Mouse (Mus musculus) erythroid progenitor cell, adult 5-6 weeks (primary cell): ENCODE data around the gene Alyref. TPM values are rescaled to one million over a fixed set of nuclear protein-coding genes. Genes with fewer than 3 reads are reported as not detected.

ENCODE experiments used
- ATAC-seq: replicated peaks from 2 replicates; pipeline ENCODE4 v1.8.0; 2016; ENCODE audit warnings: moderate number of reproducible peaks, mild to moderate bottlenecking, moderate TSS enrichment, inconsistent platforms; ENCODE audit not compliant: poor library complexity, low FRiP score, severe bottlenecking
- total RNA-seq, 2 experiments: library from RNA; stranded (forward) in 1 of 2; stranded (reverse) in 1 of 2; fragments of 150-400 nt in 1 of 2; fragments of 186-747, 209-891 nt in 1 of 2; gene quantifications; 2 replicates each; pipeline versions ENCODE4 v1.2.3 to v1.2.4; 2015 to 2017; ENCODE audit warnings: low replicate concordance in 2 of 2

Gene Alyref
- total RNA-seq, 2 experiments from 2014 or later: 72.9 to 142 TPM

DNA sequence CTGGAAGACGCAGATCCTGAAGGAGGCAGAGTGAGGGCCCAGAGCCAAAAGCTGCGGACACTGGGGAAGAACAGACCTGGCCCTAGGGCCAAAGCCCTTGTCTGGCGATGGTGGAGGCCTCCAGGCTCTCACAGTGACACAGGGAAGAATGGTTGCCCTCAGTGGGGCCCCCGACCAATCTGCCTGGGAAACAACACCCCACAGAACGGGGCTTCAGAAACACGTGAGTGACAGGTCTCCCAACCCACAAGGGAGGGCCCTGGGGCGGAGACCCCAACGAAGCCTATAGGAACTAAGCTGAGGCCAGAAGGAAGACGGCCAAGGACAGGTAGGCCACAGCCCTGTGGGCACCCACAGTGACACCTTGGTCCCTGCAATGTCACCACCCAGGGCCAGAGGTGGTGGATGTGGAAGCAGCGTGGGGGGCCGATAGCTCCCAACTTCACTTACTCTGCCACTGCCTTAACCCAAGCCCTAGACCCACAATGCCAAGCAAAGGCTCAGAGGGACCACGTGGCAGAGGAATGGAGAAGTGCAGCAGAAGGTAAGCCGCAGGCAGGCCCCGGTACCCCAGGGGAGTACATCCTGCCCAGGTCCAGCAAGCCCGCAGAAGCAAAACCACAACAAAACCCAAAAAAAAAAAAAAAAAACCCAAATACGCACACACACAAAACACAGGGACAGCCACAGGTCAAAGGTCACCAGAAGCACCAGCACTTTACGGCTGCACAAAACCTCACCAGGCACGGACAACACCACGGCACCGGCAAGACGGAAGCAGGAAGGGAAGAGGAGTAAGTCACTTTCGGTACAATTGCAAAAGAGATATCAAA, 29.5 kb upstream of the Alyref start:
- no peak for ATAC-seq

DNA sequence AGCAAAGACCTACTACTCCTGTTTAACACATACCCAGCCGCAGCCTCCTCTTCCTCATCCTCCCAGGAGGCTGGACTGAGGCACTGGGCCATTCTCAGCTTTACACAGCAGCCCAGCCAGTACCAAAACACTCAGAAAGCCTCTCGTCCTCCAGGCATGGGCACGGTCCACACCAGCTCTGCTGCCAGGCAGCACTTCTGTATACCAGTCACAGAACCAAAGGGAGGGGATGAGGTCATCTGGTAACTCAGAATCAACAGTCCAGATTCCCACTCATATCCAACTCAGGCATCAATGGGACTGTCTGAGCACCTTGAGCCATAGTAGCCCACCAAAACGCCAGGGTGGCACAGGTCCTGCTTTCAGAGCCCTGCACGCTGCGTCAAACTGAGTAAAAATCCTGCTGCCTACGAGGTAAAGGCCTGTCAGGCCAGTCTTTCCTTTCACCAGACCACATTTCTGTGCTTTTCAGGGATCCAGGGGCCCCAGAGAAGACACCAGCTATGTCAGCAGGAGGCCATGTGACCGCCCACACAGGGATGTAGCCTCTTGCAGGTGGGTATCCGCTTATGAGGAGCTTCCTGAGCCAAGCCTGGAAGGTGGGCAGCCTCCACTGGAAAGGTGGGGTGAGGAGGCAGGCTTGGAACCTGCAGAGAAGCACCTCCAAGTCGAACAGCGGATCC, 28.8 kb upstream of the Alyref start:
- no peak for ATAC-seq

DNA sequence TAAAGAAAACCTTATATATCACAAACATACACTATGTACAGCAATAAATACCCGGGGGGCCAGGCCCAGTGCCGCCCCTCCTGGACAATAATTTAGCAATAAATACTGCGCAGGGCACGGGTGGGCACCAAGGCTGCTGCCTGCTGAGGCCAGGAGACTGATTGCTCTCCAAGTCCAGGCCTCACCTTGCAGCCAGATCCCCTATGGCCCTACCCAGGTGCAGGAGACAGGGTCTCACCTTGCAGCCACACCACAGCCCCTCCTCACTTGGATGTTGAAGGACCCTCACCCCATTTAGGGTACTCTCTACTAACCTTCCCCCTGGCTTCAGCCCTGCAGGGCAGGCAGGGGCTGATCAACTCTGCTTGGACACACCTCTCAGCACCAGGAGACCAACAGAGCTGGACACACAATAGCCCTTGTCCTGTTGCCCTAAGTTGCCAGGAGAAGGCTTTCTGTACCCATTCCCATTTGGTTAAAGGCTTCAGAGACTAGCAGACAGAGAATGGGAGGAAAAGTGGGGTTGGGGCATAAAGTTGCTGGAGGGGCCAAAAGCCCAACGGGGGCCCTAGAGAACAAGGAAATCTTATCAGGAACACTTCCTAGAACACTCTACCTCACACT, 27.1 kb upstream of the Alyref start, which contains the start of gene Sirt7:
Gene Sirt7 (minus strand): TSS at position 89 of the 624 bp plus-strand sequence.
- ATAC-seq: no peak

DNA sequence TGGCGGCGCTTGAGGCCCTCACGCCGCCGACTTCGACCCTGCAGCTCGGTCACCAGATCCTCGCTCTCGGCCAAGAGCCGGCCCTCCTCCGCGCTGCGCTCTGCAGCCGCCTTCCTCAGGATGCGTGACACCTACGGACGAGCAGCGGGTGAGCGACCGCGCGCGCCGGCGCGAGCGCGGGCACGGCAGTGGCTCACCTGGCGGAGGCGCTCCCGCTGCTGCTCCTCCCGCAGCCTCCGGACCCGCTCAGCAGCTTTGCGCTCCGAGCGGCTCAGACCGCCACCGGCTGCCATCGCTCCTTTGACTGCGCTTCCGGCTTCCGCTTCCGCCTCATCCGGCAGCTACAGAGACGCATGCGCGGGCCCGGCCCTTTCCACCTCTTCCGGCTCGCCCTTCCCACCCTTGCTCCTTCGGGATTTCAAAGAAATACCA, 26.5 kb upstream of the Alyref start:
- peak; percentile 69 for ATAC-seq

DNA sequence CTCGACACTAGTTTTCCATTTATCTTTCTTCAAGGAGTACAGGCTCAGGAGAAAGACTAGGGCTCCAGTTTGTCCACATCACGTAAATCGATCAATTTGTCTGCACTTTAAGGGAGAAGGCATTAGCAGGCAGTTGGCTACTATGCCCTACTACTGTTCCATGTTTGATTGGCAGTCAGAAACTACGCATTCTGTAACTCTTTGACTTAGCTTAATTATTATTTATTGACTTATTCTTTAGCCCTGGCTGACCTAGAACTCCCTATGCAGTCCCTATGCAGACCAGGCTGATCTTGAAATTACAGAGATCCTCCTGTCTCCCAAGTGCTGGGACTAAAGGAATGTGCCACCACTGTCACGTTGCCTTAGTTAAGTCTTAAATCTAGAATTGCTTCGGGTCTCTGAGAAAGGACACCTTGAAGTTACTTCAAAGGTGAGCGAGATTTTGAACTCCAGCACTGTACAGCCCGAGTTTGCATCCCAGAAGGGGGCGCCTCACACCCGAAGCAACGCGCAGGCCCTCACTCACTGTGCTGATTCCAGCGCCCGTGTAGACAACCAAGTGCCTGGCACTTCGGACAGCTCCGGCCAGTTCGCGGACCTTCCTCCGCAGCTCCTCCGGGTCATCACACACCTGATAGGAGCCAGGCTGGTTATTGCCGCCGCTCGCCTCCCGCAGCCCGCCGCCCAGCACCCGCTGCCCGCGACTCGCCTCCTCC, 26.0 kb upstream of the Alyref start:
- ATAC-seq: peak; percentile 56

DNA sequence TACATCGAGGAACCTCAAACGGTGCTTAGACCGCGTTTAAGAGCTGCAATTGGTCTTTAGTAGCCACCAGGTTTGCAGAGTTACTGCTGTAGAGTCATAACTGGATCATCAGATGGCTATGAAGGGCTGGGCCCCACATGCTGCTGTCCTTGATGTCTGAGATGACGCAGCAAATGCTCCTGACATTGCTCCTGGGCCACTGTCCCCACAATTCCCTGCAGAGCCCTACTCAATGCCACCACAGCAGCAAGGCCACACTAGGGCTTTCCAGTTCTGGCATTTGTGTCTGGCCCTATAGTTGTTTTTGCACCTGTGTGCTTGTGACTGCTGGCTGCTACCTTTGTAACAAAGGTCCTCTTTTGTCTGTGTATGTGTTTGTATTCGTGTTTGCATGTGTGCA, 24.6 kb upstream of the Alyref start:
- no peak for ATAC-seq

DNA sequence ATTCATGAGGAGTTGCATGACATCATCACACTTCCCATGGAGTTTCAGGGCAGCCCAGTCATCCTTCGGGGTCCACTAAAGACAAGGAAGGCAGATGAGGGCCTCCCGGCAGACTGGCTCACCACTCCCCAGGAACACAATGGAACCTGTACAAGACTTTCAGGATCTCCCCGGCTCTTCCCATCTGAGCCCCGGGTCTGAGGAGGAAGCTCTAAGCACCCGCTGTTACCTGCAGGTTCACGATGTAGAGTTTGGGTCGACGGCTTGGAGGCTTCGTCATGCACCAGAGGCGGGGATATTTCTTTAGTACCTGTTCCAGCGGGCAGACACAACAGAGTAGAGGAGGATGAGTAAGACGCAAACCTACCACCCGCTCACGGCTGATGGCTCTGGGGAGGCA, 22.0 kb upstream of the Alyref start:
- ATAC-seq: no peak

DNA sequence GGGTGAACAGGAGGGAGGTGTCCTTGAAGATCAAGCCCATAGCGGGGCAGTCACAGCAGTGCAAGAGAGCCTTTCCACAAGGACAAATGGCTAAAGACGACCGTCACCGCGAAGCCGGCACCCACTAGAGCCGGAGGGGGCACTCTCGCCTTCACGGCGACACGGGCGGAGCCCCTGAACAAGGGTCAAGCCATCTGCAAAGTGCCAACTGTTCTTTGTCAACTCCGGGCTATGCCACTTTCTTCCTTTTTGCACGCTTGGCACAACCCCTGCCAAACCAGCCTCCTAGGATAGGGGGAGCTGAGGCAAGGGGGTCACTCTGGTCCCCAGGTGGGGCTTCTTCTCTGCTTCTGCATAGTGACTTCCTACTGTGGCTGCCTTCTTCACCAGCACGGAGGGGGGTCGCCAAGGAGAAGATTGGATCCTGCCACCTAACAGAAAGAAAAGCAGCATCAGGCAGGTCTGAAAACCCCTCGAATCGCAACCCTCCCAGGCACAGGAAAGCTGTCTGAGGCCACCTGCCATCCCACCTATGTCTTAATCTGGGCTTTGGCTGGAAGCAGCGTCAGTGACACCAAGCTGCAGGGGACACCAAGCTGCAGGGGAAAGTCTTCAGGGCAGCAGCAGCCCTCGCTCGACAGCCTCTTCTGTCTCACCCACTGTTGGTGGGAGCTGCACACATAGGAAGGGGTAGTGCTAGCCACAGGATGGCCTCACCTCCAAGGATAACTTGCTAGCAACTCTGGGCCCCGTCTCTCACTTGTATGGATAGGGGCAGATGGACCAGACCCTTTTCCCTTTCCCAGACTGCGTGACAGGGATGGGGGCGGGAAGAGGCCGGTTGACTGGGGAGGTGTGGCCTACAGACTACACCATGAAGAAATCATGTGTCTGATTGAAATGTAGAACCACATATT, 20.7 kb upstream of the Alyref start:
- ATAC-seq: no peak

DNA sequence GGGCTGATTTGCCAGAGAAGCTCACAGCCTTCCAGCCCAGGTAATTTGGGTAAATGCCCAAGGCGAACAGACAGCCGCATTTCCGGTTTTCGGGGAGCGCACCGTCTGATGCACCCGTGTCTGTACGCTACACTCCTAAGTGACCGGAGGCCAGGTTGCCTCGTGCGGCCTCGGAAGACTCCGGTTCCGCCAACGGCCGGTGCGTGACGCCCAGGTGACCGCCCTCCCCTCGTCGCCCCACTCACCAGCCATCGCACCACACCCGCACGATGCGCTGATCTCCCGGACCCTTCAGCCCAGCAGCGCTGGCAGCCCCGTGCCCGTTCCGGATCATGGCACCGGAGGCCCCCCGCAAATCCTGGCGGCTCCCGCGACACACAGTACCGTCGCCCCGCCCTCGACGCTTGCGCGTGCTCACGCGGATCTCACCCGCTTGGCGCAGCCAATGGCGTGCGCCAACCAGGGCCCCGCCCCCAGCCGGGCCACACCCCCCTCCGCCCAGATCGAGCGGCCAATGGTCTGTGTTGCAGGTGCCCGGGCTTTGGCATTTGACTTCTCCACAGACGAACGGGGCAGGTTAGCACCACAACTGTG, 19.5 kb upstream of the Alyref start, which contains the start of gene Pcyt2:
Gene Pcyt2 (minus strand): TSS at position 418 of the 594 bp plus-strand sequence.
- ATAC-seq: peak; percentile 94

DNA sequence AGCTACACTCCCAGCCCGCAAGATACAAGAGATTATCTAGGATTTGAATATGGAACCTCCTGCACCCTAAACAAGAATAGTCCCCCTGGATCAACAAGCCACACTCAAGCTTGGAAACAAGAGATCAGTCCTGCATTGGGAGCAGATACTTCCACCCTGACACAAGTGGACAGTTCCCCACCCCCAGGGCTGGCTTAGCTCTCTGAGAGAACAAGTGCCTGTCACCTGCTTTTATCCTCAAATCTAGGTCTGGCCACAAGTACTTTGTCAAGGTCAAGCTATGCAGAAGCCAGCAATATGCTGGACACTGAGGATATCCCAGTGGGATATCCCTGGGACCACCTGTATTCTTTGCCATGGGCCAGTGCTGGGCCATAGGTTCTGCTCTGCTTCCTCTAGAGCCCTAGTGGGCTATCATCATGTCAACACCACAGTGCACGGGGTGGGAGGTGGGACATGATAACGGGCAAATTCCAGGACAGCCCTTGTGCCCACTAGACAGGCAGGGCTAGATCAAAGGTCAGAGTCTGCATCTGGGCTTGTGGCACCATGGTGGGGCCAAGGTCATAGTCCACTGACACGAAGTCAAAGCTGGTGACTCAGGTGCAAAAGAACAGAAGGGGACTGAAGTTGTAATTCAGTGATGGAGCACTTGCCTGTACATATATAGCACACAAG, 18.6 kb upstream of the Alyref start:
- no peak; the same call in 1 of the 2 replicates for ATAC-seq

DNA sequence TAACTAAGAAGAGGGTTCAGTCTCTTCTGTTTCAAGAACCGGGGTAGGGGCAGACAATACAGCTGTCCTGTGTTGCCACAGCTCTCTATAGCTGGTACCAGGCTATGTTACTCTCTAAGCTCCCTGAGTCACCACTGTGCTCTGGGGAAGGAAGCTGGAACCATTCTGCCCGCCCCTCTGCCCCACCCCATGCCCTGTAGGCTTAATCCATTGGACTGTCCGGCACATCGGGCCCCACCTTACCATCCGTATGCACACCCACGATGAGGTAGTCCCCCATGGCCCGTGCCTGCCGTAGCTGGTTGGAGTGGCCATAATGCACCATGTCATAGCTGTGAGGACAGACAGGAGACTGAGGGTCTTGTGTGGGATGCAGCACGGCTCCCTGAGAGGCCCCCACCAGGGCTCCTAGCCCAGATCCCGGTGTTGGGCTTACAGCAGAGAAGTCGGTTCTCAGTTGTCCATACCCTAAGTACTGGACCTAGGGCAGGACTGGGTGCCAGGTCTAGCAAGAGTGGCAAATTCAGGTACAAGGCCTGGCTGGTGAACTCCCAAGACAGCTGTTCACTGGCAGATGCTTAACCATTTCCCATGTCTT, 17.5 kb upstream of the Alyref start:
- ATAC-seq: no peak

DNA sequence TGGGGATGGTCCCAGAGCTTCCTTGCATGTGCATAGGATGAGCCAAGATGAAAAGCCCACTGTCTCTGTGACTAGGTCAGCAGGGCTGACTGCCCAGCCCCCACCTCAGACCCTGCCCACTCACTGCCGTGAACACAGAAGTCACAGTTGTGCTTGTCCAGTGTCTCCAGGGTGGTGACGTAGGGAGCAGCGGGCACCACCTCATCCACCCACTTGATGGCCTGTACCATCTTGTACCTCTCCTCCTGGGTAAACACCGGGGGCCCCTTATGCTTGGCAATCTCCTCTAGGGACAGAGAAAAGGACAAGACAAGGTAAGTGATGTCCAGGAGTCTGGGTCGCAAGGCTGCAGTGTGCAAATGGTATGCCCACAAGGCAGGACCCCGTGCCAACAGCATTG, 17.0 kb upstream of the Alyref start:
- ATAC-seq: no peak

DNA sequence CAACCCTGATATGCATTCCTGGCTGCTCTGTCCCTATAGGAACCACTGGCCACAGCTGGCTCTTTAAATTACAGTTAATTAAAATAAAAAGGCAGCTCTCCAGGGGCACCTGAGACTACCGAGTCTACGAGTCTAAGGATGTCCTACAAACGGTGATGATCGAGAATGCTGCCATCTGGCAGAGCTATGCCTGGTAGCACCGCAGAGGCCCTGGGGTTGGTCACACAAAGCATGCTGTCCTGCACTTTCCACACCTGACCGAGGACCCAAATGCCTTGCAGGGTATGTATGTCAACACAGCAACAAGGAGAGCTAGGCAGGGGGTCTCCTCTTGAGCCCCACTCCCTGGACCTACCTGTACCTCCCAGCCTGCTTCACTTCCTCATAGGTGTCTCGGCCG, 15.8 kb upstream of the Alyref start:
- ATAC-seq: no peak

DNA sequence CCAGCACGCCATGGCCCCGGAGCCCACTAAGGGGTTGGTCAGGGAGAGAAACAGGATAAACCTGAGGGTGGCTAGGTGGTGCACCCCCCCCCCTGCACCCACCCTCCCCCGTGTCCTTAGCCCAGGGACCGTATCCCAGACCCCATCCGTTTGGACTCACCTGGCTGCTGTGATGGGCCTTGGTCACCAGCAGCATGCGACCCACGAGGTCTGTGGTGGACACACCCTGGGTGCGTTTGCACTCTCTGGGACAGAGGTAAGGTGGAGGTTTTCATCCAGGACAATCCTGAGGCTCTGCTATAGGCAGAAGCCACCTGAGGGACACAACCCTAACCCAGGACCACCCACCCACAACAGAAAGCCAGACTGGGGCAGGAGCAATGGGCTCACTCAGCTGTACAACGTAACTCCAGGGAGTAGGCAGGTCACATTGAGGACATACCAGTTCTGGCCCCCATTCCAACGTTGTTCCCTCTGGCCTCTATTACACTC, 15.4 kb upstream of the Alyref start:
- no peak for ATAC-seq

DNA sequence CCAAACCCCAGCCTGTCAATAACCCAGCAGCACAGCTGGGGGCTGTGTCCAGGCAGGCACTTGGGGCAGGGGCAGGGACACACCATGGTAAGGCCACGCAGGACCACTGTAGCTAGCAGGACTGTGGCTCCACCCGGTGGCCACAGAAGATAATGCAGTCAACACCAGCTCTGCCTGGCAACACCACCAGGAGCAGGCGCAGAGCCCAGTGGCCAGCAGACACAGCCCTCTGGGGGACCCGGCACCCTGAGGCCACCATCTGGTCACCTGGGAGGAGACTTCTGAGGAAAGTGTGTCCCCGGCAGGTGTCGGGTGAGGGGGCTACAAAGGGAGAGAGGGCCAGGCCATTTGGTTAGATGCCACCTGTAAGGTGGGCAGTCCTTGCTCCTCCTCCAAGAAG, 14.6 kb upstream of the Alyref start:
- ATAC-seq: peak; percentile 74

DNA sequence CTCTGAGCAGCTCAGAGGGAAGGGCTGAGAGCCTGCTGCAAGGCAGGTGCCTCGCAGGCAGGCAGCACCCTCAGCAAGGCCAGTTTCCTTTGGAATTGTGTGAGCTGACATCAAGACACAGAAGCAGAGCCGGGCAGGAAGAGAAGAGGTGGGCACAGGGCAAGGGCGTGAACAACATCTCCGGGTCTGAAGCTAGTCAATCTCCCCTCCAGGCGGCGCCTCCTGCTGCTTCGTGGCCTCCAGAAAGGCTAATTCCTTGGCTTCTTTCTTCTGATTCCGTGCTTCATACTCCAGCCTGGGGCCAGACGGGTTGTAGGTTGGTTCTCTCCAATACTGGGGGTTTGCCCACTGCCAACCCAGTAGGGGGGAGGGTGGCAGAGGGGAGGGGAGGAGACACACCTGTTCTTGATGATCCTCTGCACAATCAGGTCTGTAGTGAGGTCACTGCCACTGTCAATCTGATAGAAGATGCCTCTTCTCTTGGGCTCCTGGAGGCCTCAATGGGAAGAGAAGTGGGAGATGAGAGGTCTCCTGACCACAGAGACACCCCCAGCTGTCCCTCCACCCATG, 12.4 kb upstream of the Alyref start:
- ATAC-seq: no peak

DNA sequence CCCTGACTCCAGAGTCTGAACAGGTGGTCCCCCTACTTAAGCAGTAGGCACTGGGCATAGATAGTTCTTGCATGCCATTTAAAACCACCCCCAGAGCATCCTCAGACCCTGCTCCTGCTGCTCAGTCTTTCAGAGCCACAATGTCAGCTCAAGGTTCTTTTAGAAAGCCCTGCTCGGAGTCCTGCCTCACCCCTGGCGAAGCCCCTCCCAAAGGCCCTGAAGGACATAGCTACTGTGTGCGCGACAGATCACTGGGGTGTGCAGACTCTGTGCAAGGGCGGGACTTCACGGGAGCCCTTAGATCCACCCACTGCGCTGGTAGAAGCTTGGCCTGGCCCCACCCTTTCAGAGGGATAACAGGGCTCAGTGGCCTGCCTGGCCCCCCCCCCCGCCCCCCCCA, 11.1 kb upstream of the Alyref start:
- ATAC-seq: no peak
